Mouse (Mus musculus): ENCODE results near the gene March10.

The March10 gene

DNA sequence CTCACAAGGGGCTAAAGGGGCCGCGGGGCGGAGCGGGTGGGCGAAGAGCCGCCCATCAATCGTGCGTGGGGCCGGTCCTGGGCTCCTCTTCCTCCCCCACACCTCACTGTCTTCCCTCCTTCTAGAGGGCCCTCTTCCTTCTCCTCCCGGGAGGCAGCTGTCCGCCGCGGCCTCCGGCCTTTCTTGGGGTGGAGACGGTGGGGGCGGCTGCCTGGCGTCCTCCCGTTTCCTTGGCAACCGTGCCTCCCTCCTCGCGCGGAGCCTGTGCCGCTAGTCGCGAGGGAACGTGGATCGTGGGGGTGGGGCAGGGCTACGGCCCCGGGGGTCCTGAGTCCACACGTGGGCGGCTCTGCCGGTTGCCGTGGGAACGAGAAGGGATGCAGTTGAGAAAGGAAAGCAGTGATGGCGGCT is at the start of gene March10:
Gene March10 (minus strand): TSS at position 239 of the 411 bp plus-strand sequence.
- WGBS, result 3% methylated on average over 35 of the region's 35 CpGs

DNA sequence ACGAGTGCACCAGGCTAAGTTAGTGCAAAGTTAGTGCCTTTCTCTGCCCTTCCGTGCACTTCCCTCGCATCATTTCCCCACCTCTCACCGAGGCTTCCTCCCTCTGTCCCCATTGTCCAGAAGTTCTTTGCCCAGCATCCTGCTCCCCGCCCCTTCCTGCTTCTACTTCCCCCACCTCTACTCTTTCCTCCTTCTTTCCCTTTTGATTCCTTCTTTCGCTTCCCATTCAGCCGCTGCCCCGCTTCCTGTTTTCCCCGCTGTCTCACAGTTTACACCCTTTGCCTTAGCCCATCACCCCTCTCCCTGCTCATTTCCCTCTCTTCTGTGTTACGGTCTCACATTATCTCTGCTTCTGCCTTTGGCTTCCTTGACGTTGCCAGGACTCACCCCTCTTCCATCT is 49.8 kb upstream of the March10 start:
- WGBS, result 65% methylated on average over 11 of the region's 11 CpGs

DNA sequence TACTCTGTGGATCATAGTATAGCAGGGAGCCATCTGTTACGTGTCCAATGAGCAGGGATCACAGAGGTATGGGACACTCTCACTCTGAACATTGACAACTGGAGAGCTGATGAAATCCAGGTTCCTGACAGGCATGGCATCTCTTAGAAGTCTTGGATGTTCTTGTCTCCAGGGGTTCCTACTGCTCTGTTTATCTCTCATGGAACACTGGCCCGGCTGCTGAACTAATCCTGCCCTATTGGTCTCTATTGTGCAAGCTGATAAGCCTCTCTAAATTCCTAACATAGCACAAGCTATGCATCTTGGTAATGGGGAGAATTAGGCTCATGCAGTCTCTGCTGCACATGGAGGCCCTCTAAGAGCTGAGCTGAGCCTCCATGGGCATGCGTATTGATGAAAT is 48.5 kb upstream of the March10 start:
- WGBS, result 79% methylated on average over 3 of the region's 3 CpGs

DNA sequence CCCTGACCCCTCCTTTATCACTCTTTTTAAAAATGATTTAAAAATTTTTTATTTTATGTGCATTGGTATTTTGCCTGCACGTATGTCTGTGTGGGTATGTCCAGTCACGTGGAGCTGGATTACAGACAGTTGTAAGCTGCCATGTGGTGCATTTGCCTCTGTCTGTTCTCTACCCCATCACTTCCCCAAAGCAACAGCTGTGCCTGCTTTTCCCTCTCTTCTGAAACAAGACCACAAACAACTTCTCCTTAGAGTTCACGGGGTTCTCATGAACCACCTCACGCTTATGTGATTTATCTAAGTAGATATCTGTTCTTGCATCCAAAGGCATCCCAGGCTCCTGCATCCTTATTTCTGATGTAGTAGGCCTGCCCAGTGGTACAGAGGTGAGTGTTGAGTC is 45.8 kb upstream of the March10 start:
- 80% methylated on average over 4 of the region's 4 CpGs for WGBS

DNA sequence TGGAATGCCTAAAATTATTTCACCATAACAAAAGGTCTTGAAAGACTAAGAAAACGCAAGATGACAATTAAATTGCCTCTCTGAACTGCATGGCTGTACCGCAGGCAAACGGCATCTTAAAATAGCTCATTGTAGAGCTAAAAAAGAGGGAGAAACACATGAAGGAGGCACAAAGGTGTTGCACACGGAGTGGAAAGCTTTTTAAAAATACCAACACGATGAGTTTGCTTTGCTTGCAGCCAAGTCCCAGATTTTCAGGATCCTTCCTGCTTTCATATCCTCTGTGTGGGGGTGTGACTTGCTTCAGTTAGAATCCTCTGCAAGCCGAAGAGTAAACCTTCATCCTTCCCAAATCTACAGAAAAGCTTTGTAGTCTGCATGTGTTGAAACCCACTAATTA is 41.0 kb upstream of the March10 start:
- 25% methylated on average over 6 of the region's 6 CpGs for WGBS

DNA sequence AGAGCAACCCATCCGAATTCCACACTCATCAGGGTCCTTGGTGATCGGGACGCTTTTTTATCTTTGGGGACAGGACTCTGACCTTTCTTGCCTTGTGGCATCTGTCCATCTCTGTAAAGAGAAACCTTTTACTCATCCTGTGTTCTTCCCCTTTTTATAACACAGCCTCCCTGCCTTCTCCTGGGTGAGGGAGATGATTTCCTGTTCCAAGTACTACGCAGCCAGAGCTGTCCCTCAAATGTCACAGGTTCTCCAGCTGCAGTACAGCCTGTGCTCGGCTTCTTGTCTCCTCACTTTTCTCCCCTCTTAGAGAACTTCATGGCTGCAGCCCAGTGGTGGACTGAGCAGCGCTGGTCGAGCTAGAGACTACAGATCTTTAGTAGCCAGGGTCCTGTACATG is 40.1 kb upstream of the March10 start:
- WGBS, result 52% methylated on average over 7 of the region's 7 CpGs

DNA sequence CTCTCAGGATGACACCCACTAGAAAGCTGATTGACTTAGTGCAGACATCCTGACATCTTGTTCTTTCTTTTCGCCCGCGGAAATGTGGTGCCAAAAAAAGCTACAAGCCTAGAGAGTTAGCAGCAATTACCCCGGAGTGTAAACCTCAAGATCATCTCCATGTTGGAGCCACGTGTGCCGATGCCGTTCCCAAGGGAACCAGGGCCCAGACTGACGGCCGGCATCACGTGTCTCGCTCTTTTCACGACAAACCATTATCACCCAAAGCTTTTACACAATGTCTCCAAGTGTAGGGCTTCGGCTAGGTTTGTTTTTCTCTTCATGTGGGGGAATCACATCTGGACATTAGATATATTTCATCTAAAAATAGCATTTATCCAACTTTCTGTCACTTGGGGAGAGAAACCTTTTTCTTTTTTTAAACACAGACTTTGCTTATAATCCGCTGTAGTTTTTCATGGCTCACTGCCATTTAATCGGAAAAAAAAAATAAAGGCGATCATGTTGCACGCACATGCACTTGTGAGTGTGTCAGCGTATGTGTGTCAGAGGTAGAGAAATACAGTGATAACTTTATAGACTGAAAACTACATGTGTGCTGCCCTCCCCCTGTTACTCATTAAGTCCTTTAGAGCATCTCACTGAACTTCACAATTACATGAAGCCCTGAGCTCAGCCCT is 39.2 kb upstream of the March10 start:
- WGBS, result 43% methylated on average over 18 of the region's 18 CpGs

DNA sequence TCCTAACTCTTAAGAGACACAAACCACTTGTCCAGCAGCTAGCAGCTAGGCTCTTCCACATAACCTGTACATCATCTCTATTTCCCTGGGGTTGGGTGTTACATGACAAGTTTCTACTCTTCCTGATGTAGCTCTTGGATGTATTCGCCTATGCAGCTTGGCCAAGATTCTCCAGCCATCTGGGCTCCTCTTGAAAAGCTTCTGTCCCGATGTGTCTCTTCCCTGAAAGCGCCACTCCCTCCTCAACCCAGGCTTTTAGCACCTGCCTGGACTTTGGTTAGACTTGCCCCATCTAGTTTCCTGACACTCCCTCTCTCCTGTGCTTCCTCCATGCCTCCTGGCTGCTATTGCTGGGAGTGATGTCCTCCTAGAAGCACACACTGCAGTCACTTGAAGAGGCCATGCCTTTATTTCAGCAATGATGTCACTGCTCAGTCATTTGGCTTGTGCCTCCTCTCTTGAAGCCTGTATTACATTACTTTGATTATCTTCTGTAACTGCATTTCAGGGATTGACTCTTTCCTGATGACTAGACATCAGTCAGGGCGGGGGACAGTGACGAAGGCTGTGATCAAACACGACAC is 38.3 kb upstream of the March10 start:
- 75% methylated on average over 6 of the region's 6 CpGs for WGBS

DNA sequence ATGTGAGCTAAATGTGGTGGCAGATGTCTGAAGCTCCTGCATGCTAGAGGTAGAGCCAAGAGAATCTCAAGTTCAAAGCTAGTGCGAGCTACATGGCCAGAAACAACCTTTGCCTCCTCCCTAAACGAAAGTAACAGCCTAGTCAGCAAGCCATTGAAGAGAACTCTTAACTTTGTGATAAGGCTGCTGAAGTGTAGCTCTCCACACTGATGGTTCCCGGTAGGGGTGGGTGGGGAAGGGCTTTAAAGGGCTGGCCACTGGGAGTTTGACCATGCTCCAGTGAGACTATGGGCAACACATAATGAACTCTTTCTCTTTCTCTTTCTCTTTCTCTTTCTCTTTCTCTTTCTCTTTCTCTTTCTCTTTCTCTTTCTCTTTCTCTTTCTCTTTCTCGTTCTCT is 35.9 kb upstream of the March10 start:
- 78% methylated on average over 4 of the region's 4 CpGs for WGBS

DNA sequence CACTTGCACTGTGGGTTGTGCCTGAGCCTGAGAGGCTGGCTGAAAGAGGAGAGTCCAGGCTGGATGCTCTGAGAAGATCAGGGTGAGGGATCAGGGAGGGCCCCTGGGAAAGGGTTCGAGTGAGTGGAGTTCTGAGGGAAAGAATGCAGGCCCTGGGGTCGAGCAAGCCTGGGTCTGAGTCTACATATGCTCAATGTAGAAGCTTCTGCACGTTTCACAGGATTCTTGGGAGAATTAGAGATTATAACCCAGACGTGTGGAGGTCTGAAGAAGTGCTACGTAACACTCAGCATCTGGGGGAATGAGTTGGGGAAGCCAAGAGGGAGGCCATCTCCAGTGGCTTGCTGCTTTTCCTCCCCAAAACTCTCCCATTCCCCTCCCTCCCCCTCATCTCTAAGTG is 34.4 kb upstream of the March10 start:
- WGBS, result 83% methylated on average over 5 of the region's 5 CpGs

DNA sequence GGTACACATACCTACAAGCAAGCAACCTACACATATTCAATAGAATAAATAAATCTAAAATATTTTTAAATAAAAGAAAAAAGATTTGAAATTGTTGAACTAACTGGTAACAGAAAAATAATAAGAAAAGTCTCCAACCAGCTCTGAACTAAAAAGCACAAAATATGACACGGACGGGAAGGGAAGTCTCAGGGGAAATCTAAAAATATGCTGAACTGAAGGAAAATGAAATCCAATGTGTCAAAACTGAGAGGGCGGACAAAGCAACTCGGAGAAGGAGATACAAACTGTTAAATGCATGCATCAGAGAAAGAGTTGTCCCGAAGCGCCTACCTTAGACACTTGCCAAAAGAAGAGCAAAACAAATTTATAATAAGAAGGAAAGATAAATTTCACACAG is 28.9 kb upstream of the March10 start:
- WGBS, result 46% methylated on average over 6 of the region's 6 CpGs

DNA sequence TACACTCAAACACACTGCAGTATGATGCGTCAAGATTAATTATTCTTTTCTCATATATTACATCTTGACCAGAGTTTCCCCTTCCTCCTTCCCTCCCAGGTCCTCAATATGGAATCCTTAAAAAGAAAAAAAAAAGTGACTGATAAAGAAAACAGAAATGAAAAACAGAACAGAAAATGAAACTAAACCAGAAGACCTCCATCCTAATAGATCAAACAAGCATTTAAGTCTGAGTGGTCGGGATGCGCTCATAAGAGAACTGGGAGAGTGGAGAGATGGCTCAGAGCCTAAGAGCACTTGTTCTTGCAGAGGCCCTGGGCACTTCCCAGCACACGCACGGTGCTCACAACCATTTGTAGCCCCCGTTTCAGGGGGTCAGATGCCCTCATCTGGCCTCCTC is 28.5 kb upstream of the March10 start:
- 76% methylated on average over 6 of the region's 6 CpGs for WGBS

DNA sequence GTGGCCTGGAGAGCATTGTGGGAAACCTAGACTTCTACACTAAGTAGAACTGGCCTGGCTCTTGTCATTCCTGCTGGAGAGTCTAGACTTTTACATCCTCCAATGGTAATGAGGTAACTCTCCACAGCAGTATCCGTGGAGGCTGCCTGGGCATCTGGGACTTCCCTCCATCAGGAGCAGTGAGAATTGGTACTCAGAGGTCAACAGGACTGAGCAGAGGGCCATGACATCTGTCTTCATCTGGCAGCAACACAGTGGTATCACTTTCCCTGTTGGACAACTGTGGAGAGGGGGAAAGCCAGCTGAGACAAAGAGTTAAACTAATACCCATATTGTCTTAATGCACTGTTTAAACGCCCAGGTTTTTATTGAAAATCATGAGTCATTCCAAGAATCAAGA is 26.2 kb upstream of the March10 start:
- 56% methylated on average over 2 of the region's 2 CpGs for WGBS

DNA sequence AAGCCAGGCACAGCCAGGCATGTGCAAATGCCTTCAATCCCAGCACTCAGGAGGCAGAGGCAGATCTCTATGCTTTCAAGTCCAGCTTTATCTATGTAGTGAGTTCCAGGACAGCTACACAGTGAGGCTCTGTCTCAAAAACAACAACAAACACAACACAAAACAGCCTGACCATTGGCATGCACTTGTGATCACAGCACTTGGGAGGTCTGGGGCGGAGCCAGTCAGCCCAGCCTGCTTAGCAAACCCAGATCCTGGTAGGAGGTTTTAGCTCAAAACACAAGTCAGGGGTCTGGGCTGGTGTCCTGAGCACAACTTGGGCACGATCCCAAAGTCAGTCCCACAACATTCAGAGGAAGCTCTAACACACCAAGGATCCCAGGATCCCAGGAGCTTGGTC is 18.2 kb upstream of the March10 start:
- WGBS, result 67% methylated on average over 2 of the region's 2 CpGs

DNA sequence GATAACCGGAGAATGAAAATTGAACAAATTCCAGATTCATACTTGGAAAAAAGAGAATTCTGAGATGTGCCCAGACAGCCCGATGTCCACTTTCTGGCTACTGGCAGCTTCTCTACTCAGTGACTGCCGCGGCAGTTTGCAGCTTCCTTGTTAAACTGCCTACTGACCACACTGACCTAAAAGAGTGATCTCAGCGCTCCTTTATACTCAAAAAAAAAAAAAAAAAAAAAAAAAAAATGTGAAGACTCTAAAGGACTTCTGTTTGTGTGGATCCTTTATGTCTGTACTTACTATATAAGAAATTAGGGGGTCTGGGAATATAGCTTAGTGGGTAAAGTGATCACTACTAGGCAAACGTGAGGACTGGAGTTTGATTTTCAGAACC is 17.8 kb upstream of the March10 start:
- 35% methylated on average over 6 of the region's 6 CpGs for WGBS

DNA sequence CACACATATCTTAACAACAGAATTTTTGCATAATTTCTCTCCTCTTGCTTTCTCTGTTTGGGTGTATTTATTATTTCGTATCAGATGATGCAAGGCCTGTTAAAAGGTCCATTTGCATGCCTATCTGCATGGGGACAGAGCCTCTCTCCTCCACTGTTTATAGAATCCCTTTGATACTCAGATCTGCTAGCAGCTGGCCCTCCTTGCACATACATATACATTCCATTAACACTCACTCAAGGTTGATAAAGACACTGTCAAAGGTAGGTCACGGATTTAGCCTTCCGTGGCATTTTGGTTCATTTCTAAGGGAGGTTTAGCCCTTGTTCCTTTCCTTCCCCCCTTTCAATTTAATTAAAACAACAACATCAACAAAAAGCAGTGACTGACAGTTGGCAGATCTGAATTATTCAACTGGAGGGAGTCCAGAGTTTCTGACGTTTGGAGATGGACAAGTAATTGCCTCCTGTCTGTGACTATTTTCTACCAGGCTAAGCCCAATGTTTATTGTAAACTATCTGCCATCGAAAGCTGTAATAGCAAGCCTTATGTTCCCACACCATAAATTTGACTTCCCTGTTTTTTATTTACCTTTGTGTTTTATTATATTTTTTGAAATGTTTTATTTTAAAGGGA is 17.3 kb upstream of the March10 start:
- WGBS, result 33% methylated on average over 5 of the region's 5 CpGs

DNA sequence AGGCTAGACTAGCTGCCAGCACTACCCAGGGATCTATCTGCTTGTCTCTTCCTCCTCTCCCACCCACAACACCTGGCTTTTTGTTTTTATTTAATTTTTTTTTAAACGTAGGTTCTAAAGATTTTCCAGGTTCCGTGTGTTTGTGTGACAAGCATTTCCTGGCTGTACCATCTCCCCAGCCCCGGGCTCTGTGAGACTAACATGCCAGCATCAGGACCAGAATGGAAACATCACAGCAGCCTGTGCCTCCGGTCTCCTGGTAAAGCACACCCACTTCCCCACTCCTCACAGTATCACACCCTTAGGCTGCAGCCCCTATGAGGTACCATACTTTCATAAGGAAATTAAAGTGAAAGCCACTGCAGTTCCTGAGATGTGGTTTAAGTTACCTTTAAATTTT is 16.1 kb upstream of the March10 start:
- WGBS, result 39% methylated on average over 4 of the region's 4 CpGs

DNA sequence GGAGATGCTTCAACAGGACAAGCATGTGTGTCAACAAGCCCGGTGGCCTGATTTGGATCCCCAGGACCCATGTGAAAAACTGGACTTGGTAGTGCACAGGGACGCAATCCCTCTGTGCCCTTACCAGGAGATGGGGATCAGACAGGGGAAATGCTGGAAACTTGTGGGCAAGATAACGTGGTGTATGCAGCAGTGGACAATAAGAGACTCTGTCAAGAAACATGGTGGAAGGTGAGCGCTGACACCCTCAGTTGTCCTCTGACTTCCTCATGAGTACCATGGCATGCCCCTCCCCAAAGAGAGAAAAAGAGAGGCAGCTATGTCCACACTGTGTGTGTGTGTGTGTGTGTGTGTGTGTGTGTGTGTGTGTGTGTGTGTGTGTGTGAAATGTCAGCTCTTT is 14.4 kb upstream of the March10 start:
- WGBS, result 96% methylated on average over 4 of the region's 4 CpGs

DNA sequence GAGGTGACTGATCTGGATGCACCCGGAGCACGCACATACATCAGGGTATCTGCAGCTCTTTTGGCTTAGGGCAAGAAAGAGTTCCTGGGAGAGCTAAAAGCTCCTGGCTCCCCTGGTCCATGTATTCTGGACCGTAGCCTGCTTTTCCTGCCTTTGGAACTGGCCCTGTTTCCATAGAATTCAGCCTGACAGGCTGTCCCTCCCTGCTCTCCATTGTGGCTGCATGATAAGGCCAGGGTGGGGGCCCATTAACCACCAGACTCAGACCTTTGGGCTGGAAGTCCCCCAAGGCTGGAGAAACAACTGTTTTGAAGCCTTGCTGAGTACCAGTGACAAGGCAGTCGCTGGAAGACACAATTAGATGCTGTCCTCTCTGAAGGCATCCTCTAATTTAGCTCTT is 13.0 kb upstream of the March10 start:
- 62% methylated on average over 4 of the region's 4 CpGs for WGBS

DNA sequence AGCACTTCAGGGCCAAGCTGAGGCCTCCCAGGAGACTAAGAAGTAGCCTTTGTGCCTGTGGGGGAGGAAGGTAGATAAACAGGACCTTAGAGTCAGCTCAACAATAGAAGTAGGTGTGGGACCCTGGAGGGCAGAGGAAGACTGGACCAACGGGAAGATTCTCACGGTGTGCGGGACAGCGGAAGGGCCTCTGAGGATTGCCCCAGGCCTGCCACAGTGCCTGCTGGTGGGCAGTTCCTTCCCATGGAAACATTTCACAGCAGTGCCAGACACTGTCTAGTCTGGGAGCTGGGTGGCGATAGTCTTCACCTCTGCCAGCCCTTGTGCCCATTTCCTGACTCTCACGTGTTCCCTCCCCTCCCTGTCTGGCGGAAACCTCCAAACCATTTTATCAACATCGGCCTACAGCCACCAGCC is 12.6 kb upstream of the March10 start:
- 44% methylated on average over 8 of the region's 8 CpGs for WGBS

DNA sequence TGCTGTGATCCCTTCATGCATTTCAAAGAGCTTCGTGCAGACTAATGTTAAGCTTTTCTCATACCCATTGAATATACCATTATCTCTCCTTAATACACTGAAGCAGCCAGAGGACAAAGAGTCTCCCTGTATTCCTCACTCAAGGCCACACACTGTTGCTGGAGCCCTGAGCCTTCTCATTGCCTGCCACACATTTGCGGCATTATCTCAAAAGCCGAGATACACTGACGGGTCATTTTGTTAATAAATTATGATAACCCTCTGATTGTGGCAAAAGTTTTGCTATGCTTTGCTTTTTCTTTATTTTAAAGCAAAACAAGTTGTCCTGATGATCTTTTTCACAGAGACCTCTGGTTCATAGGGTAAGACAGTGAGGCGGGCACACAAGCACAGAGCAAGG is 11.9 kb upstream of the March10 start:
- WGBS, result 81% methylated on average over 5 of the region's 5 CpGs

DNA sequence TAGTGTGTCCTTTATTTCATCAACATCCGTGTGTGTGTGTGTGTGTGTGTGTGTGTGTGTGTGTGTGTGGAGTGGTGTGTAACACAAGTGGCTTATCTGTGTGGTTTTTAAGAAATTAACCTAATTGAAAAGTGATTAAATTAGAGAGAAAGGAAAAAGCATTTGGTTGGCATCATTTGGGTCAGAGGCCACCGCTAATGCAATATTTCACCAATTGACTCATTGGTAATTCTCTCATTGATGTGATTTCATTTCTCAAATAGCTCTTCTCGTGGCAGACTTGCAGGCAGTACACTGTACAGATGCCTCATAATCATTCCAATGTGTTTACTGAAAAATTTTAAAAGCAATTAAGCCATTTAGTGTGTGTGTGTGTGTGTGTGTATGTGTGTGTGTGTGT is 11.3 kb upstream of the March10 start:
- 82% methylated on average over 3 of the region's 3 CpGs for WGBS

DNA sequence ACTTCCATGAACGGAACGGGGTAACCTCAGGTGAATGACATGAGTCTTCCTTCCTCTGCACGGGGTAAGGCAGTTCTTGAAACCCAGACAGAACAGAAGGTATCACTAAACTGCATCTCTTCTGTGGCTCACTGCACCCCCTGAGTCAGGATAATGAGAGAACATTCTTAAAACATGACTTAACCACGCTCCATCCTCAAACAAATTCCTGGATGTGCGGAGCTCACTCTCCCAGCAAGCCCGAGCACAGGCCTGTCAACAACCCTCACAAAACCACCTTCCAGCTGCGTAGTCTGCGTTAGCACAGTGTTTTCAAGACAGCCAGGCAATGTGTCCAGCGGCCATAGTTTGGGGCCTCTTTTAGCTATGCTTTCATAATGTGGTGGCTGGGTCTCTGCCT is 10.7 kb upstream of the March10 start:
- WGBS, result 48% methylated on average over 9 of the region's 9 CpGs

DNA sequence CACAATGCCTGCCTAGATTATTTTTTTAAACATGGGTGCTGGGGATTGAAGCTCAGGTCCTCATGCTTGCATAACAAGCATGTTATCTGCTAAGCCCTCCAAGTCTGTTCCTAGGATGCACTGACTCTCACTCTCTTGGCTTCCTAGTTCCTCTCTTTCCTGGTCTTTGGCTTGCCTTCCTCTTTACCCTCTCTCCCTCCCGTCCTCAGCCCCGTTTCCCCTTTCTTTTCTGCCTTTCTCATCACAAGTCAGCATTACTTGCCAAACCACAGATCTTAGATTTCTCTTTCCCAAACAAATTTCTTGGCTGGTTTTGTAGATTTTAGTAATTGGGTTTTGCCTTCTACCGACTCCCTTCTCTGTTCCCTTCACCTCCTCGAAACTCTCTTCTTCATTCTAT is 10.2 kb upstream of the March10 start:
- WGBS, result 33% methylated on average over 4 of the region's 4 CpGs
